Mouse (Mus musculus) megakaryocyte, embryonic 14.5 days (primary cell): ENCODE measurements at regions not wholly inside any gene's neighbourhood (a gene's known extent, or its start where the extent isn't known, plus 50 kb on each side); places are given as distances from the start of the nearest gene placed in this dataset.

ENCODE experiments used
- FLI1 ChIP-seq: IDR thresholded peaks from 2 replicates; pipeline ENCODE4 v1.6.1; 2012; ENCODE audit warnings: low read length, inconsistent platforms, mixed read lengths
- GATA1 ChIP-seq: IDR thresholded peaks from 3 replicates; pipeline ENCODE4 v1.6.1; 2012; ENCODE audit warnings: mixed read lengths, low read length, inconsistent platforms, borderline replicate concordance

DNA sequence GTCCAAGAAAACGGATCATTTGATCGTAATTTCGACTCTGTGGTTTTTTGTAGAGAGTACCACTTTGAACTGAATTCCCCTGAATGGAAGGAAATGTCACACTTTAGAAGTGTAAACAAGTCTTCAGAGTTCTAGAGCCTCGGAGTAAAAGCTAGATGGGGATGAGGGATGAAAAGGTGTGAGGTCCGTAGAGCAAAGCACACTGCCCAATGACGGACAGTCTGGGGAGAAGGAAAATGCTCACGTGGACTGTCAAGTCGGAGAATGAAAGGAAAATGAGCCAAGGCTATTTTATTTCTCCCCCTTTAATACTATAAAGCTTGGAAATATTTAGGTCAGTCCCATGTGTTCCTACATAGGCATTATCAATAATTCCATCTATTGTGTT lies 484.5 kb upstream of the Hsf2 start:
- TF ChIP-seq GATA1 (no peak), FLI1 (no peak)
